Mouse (Mus musculus) c-Kit-positive CD71-negative TER-119-negative erythroid progenitor cells, embryonic 14.5 days (primary cell): ENCODE results near the gene Hykk.

Experiments
- DNase-seq: peaks from one replicate; pipeline ENCODE4 v3.0.0-alpha.2; 2013; ENCODE audit warnings: low read depth

The Hykk gene

GRCm38 (mm10) chr9:54981291-54982191, 64.5 kb downstream of the Hykk start:
- no peak for DNase-seq

GRCm38 (mm10) chr9:54982401-54982800, 65.3 kb downstream of the Hykk start:
- no peak for DNase-seq

- DNase-seq = no peak
These were observed 73.3 kb downstream of the Hykk start for GRCm38 (mm10) chr9:54990362-54990761.

- no peak for DNase-seq
These were observed 77.3 kb downstream of the Hykk start for GRCm38 (mm10) chr9:54994381-54994780.

GRCm38 (mm10) chr9:54995645-54996044, 78.6 kb downstream of the Hykk start:
- DNase-seq = no peak
